Mouse (Mus musculus) natural killer cell, adult 2 months (primary cell): ENCODE measurements around the gene Rsl24d1.
"Not testable (repeated sequence)": the region's sequence is repeated elsewhere in the genome, so short reads cannot be mapped to it uniquely, and the experiment has no call there.

ENCODE experiments used
- DNase-seq, 2 experiments: peaks; one replicate each; pipeline ENCODE4 v3.0.0; 2022; ENCODE audit warnings: low spot score in 2 of 2

Rsl24d1 gene

GRCm38 (mm10) chr9:73102181-73102580 lies 11.0 kb upstream of the Rsl24d1 start, which contains the start of gene Gm20509:
Gene Gm20509 (plus strand): TSS chr9:73102470.
- DNase-seq, result no peak

DNA sequence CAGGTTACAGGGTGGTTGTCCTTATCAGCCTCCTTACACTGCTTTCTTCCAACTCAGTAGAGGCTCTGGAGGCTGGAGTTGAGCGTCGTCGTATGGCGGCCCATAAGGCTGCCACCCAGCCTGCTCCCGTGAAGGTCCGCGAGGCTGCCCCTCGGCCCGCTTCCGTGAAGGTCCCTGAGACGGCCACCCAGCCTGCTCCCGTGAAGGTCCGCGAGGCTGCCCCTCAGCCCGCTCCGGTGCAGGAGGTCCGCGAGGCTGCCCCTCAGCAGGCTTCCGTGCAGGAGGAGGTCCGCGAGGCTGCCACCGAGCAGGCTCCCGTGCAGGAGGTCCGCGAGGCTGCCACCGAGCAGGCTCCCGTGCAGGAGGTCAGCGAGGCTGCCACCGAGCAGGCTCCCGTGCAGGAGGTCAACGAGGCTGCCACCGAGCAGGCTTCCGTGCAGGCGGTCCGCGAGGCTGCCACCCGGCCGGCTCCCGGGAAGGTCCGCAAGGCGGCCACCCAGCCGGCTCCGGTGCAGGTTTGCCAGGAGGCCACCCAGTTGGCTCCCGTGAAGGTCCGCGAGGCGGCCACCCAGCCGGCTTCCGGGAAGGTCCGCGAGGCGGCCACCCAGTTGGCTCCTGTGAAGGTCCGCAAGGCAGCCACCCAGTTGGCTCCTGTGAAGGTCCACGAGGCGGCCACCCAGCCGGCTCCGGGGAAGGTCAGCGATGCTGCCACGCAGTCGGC lies 9.9 kb upstream of the Rsl24d1 start:
- DNase-seq, result peak in 1 of 2 experiments; percentile 4

DNA sequence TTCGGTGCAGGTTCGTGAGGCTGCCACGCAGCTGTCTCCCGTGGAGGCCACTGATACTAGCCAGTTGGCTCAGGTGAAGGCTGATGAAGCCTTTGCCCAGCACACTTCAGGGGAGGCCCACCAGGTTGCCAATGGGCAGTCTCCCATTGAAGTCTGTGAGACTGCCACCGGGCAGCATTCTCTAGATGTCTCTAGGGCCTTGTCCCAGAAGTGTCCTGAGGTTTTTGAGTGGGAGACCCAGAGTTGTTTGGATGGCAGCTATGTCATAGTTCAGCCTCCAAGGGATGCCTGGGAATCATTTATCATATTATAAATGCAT lies 9.4 kb upstream of the Rsl24d1 start:
- no peak for DNase-seq

DNA sequence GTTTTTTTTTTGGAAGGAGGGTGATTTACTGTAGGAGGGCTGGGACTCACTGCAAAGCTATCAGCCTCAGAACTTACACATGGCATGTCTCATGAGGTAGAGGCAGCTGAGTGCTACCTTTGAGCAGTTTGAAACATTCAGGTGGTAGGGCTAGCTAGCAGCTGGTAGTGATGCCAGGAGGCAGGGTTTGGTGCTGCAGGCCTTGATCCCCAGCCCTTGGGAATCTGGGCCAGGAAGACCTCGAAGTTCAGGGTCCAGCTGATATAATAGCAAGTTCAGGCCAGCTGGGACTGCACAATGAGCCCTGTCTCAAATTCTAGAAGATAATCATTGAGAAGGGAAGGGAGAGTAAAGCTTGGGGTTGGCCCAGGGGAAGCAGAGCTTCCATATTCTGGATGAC lies 8.1 kb upstream of the Rsl24d1 start:
- no peak for DNase-seq

DNA sequence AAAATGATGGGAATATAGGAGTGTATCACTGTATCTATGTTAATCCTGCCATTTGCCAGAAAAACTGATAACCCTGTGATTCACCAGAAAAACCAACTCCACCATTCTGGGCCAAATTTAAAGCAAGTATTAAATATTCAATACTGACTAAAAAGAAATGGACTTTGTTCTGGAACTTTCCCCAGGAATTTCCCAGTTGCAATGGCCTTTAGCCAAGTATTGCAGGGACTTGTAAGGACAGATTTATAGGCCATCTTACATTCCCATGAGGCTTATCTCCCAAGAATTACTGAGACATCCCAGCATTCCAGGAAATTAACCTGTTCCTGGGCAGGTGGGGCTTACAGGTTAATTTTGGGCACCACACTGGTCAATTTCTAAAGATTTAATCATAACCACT lies 7.5 kb upstream of the Rsl24d1 start:
- DNase-seq, result no peak

DNA sequence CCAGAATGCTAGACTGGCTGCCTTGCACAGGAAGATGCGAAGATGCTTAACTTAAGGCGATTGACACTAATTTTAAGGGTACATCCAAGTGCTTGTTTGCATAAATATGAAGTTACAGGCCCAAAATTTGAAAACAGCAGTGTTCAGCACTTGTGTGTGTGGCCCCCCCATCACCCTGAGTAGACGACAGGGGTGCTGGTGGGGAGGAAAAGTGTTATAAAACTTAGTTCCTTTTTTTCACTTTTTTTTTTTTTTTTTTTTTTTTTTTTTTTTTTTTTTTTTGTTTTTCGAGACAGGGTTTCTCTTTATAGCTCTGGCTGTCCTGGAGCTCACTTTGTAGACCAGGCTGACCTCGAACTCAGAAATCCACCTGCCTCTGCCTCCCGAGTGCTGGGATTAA lies 3.5 kb downstream of the Rsl24d1 start:
- not testable (repeated sequence) for DNase-seq

DNA sequence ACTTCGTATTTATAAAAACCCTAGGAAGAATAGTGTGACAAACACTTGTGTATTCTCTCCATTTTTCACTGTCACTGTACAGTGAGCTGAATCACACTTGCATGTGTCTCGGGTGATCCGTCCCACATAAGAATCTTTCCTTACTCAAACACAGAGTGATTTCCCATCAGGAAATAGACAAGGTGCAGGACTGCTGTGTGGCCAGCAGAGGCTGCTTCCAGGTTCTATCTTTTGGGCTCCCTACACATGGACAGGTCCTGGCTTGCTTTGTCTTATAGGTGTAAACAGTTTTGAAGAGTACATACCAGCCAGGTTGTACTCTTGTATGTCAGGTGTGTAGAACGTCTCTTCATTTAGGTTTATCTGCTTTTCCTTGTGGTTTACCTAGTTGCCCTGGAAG lies 4.8 kb downstream of the Rsl24d1 start:
- DNase-seq, result no peak

DNA sequence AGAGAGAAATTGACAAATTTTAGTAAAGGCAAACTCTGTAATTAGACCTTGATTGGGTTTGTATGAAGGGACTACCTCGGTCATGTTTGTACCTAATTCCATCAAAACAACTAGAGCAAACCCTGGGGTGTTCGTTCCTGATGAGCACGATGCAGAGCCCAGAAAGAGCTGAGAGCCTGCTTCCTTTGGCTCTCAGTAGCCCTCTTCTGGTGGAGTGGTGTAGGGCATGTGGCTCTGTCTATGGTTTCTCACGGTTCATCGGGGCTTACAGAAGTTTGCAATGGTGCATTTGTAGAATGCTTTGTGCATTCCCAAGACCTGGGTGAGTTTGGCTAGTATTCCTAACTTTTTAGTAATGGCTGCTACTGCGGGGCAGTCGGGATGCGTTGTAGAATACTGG lies 8.5 kb downstream of the Rsl24d1 start:
- peak in 1 of 2 experiments; percentile 8 for DNase-seq

- no peak for DNase-seq
Observed at GRCm38 (mm10) chr9:73125043-73125570, 11.9 kb downstream of the Rsl24d1 start.

GRCm38 (mm10) chr9:73127457-73127856 lies 14.2 kb downstream of the Rsl24d1 start:
- no peak for DNase-seq

DNA sequence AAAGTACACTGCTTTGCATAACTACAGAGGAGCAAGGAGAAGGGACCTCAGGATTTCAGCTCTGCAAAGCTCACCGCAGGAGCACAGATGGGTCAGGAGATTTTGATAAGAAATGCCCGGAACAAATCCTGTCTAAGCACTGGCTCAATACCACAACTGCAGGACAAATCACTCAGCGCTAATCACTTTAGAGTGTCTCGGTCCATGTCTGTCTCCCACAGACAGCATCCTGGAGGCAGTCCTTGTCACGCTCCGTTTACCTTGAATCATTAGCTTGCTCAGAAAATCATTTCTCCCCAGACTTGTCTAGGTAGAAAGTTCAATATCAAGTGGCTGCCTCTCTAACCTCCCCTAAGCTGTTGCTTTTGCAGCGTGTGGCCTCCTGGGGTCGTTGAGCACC lies 16.6 kb downstream of the Rsl24d1 start:
- no peak for DNase-seq

GRCm38 (mm10) chr9:73130529-73130928 lies 17.3 kb downstream of the Rsl24d1 start:
- DNase-seq, result no peak

DNA sequence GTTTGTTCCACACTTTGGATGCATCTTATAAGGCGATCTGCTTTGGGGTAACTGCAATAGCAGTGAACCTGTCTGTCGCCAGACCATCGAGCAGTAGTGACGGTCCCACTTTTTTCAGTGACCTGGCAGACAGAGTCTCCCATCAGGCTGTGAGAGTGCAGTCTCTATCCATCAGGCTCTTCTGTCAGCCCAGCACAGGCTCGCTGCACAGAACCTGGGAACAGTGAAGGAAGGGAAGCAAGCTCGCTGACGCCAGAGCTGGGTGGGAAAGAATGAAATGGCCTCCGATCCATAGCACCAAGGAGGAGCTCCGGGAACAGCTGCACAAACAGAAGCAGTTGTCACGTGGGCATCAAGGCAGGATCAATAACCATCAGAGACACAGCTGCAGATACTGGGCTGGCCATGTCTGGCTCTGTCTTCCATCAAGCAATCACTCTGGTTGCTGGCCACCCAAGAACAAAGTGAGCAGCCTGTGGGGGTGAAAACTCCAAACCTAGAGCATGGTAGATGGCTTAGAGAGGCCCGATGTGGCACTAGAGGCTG lies 24.2 kb downstream of the Rsl24d1 start:
- DNase-seq, result no peak

- DNase-seq, result no peak
Observed at GRCm38 (mm10) chr9:73154347-73154746, 41.1 kb downstream of the Rsl24d1 start.

- no peak for DNase-seq
Observed at GRCm38 (mm10) chr9:73157968-73158367, 44.7 kb downstream of the Rsl24d1 start.

GRCm38 (mm10) chr9:73159265-73159664 lies 46.0 kb downstream of the Rsl24d1 start:
- no peak for DNase-seq

DNA sequence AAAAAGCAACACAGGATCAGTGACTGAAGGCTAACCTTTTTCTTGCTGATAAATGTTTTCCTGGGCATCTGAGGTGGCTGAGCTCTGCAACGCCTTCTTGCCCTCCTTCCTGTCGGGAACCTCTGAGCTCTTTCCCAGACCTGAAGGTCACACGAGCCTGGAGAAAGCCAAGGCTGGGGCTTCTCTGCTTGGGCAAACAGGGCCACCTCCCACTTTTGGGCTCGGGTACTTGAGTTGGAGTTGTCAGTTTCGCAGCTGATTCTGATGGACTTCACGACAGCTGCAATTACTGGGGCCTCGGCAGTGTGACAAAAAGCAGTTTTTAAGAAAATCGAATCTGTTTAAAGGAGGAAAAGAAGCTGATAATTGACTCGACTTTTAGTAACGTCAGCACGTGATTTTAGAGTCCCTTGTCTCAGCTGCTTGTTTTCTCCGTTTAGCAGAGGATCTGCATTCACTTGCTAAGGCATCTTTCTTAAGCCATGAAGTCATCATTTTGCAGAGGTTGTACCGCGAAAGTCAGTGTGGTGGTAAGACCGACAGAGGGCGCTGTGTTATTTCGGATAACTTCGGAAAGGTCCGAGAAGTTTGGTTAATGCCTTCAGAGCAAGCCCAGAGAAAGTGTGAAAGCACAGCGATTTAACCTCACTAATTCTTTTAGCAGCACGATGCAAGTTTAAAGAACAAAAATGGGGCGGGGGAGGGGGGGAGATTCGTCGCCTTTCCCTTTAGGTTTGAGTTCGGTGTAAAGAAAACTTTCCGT lies 49.5 kb downstream of the Rsl24d1 start:
- peak; percentile 41 to 47 for DNase-seq

DNA sequence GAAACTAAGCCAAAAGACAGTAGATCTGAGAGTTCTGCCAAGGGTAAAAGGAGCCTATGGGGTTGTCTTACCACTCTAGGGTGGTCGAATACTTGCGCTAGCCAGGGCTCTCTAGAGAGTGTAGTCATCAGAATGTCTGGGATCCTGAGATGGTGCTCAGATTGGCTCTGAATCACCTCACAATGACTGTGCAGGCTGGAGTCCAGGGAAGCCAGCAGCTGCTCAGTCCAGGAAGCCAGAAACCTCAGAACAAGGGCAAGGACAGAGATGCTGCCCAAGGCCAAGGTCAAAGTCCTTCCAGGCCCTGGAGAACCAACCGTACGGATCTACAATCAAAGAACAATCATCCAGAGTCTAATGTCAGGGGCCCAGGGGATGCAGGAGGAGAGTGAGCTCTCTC lies 52.4 kb downstream of the Rsl24d1 start:
- DNase-seq, result no peak
